Mouse (Mus musculus) gastrocnemius, adult 18-20 months (tissue): ENCODE measurements around the gene Areg. TPM values are rescaled to one million over a fixed set of nuclear protein-coding genes. Genes with fewer than 3 reads are reported as not detected.

Source experiments
- DNase-seq: peaks from one replicate; pipeline ENCODE4 v3.0.0; 2021; ENCODE audit warnings: low spot score
- total RNA-seq, 2 experiments: library from RNA; stranded (reverse); gene quantifications; 2 replicates each; pipeline ENCODE4 v1.2.3; 2021

Areg gene
- total RNA-seq, 2 experiments from 2014 or later: not detected

GRCm38 (mm10) chr5:91162787-91163186 is 23.4 kb downstream of the Areg start:
- no peak for DNase-seq

GRCm38 (mm10) chr5:91166601-91167000 is 27.2 kb downstream of the Areg start:
- no peak for DNase-seq

- DNase-seq: no peak
Observed at GRCm38 (mm10) chr5:91176397-91176796, 37.0 kb downstream of the Areg start.

GRCm38 (mm10) chr5:91194572-91194971 is 55.2 kb downstream of the Areg start:
- DNase-seq: no peak

Other genes with a start within 250 kb of the Areg start
- under 1 TPM in 1 of 2 experiments, not detected in 1; 0.25 TPM for gene Cxcl1, start 248.4 kb upstream of the Areg start, total RNA-seq
- gene Cxcl2, start 235.7 kb upstream of the Areg start, total RNA-seq: not detected
- gene Mthfd2l, start 208.5 kb upstream of the Areg start, total RNA-seq: 1 to 10 TPM; 5.7 to 6.9 TPM
- gene Epgn, start 112.1 kb upstream of the Areg start, total RNA-seq: under 1 TPM; 0.30 to 0.38 TPM
- not detected for gene Ereg, start 65.0 kb upstream of the Areg start, total RNA-seq